Mouse (Mus musculus) urinary bladder, postnatal 10 days (tissue): Measurements from ENCODE around the gene Tspoap1.

Experiments used
- DNase-seq: peaks from one replicate; pipeline ENCODE4 v3.0.0; 2022; ENCODE audit warnings: low spot score

The Tspoap1 gene

DNA sequence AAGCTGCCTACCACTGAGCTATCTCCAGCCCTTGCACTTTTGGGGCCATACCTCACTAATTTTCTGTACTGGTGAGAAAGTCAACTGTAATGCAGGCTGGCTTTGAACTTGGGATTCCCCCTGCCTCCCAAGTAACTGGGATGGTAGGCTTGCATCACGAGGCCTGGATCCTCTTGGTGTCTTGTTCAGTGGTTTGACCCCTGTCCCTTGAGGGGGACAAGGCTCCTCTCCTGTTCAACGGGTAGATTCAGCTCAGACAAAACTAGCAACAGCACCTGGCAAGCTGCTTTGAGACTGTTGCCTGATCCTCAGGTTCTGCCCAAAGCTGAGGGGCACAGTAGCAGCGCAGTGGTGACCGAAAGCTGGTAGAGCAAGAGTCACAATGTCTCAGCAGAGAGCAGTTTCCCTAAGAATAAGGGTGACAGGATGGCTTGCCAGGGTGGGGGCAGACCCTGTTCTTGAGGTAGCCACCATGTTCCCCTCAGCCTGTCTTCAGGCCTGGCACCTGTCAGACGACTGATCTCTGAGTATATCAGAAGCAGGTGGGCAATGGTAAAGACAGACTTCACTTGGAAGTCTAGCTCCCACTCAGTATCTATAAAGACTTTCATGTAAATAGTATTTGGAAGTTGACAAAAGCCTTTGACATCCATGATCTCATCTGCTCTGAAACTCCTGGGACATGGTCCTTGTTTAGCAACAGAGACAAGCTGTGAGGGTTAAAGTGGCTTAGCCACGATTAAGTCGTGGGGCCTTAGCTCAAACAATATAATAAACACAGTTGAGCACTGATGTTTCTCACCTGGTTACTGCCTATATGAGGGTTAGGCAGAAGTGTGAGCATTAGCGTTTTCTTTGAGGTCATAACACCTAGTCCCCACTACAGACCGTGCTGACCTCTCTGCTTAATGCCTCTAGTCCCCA lies 14.4 kb upstream of the Tspoap1 start:
- no peak for DNase-seq

- DNase-seq = no peak
Measured at GRCm38 (mm10) chr11:87747312-87747711, 13.0 kb upstream of the Tspoap1 start.

GRCm38 (mm10) chr11:87747716-87748115 lies 12.6 kb upstream of the Tspoap1 start:
- no peak for DNase-seq

DNA sequence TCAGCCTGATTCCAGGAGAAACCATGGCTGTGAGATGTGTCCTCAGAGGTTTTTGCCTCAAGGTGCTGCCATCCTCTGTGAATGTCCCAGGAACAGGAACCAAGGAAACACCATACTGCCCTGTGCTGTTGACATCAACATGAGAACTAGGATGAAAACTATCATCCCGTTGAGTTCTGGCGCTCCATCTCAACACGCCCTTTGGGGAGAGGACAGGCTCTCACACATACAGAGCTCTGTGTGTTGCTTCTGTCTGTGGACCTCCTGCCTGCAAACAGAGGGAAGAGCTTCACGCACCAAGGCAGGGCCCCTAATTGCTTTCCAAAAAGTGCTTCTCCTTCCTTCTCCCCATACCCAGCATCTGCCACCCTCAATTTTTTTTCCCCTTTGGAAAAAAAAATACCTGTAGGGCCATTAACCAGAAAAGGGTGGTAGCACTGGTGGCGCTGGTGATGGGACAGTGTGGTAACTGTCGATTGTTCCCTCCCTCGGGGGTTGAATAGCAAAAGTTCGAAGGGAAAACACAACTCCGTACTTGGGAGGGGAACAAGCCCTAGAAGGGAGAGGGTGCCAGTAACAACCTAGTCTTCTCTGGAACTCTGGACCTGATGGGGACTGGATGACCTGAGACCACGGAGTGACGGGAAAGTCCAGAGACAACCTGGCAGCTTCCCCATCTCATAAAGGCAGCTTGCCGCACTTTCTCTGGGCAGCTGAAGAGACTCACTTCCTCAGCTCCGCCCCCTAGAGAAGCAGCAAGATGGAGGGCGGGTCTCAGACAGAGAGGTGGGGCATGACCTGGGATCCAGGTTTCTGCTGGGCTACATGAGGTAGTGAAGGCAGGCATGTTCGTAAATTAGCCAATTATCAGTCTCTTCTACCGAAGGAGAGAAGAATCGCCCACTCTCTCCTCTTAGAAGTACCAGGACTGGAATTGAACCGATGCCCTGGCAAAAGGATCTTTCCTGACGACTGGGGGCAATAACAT lies 11.9 kb upstream of the Tspoap1 start:
- DNase-seq = no peak

DNA sequence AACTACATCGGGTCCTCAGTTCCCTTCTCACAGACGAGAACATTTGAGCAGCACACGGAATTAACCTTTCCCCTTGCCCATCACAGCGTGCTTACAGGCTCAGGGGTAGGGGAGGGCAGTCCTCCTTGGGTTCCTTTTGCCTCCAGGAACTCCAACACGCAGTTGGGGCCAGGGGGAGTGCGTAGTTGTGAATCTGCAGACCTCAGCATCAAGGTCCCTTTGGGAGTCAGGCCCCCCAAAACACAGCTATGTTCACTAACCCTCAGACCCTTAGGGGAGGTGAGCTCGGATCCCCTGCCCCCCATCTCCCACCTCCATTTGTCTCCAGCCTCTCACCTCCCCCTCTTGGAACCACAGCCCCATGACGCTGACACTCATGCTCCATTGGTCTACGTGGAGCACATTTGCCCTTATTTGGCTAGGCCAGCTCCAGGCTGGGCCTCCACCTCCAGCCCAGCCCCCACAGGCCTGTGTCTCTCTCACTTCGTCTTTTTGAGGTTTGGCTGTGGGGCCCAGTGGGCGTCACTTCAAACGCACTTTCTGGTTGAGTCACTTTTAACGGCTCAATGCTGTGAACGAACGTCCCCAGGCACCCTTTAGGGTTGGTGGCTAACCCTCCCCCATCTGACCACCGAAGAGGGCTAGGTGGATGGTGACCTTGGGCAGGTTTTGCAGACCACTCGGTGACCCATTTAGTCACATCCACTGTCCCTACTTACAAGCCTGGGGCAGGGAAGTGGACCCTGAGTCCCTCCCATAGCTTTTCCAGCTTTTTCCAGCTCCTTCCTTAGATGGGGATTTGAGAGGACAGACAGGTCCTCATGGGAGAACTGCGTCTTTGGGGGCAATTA lies 10.9 kb upstream of the Tspoap1 start:
- no peak for DNase-seq

DNA sequence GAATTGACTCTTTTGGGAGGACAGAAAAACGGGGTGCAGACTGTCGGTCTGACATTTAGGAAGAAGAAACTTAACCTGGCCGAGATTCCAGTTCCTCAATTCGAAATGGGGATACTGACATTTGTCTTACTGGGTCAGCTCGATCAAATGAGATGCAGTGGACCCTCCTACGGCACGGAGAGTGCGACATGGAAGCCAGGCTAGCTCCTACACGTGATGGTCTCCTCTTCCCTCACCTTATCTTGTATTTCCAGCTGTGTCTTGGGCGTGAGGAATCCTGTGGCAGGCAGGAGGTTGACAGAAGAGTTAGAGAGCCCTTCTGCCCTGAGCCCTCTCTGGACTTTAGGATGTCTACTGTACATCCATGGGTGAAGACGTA lies 10.3 kb upstream of the Tspoap1 start:
- no peak for DNase-seq

GRCm38 (mm10) chr11:87750521-87750920 lies 9.8 kb upstream of the Tspoap1 start:
- DNase-seq = no peak

DNA sequence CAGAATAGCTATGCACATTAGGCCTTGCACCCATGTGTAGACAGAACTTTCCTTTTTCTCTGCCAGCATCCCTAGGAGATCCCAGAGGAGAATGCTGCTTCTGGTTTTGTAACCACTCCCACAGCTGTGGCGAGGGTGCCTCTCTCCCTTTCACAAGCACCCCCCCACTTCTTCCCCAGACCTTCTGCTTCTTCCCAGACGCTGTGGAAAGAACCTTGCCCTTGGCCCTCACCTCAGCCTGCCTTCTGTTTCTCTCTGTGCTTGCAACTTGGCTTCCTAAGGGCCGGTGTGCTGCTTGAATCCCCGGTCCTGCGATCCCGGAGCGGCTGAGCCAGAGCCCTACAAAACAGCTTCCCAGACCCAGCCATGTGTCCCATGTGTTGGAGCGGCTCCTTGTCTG lies 9.3 kb upstream of the Tspoap1 start:
- DNase-seq = no peak

DNA sequence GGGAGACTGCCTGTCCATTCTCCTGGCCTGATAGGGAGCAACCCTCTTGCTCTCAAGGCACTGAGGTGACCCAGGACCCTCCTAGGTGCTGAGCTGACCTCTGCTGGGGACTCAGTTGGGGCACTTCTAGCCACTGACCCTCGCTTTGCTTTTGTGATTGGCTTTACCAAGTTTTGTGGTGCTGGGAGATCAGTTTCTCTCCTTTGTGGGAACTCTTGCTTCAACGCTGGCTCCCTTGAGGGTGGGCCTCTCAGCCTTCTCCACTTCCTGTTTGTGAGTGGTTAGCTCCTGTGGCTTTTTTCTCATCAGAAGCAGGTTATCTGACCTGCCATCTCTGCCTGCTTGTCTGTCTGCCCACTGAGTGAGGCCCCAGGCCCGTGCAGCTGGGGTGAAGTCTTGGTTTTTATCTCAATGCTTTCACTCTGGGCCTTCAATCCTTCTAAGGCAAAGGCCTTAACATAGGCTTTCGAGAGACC lies 8.8 kb upstream of the Tspoap1 start:
- no peak for DNase-seq

GRCm38 (mm10) chr11:87752307-87752706 lies 8.0 kb upstream of the Tspoap1 start:
- no peak for DNase-seq

DNA sequence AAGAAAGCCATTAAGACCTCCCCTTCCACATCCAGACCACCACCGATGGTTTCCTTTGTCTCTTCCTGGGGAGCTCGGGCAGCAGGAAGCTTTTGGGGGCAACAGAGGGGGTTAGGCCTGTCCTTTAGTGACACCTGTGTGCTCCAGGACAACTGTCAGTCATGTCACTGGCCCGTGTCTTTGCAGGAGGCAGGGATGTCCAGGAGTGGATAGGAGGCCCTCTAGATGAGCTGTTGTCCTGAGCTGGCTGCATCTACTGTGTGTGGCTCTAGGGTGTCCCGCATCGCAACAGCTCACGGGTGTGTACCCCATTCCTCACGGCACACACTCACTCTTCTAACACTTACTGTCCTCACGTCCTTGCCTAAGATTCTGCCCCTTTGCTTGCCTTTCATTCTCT lies 7.1 kb upstream of the Tspoap1 start:
- DNase-seq = no peak

DNA sequence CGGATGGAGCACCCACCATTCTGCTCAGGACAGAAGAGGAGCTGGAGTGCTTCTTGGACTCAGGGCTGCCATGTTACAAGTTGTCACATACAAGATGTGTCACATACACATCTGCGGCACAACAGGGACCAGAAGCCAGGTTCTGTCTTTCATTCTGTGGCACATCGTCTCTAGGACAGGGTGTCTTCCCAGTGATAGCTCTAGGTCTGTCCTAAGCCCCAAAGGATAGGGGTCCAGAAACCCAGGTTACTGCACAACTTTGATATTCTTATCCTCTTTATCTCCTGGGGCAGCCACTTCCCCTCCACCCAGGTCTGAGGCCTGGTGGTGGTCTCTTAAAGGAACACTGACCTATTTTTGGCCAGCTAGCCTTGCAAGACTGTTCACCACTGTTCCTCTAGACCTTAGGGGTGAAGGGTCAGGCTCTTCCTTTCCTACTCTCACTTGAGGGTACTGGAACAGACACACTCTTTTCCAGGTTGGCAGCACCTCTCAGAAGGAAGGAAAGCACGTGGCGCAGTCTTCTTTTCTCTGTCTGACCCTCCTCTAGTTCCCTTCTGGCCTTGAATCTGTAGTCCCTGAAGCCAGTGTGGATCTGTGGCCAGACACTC lies 6.3 kb upstream of the Tspoap1 start:
- no peak for DNase-seq

DNA sequence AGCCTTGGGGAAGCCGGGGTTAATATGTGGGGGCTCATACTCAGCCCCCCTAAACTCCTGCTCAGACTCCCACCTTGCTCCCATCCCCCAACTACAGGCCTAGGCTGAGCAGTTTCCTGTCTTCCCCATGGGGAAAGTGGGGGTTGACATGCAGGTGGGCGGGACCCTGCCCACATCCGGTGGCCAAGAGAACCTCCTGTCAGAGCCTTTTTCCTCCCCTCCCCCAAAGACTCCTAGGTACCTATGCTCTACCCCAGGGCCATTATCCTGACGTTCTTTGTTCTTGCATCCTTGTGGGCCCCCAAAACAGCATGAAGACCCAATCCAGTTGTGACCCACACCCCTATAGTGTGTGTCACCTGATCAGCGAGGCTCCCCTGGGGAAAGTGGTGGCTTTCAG lies 5.7 kb upstream of the Tspoap1 start:
- no peak for DNase-seq

GRCm38 (mm10) chr11:87755360-87756017 lies 4.9 kb upstream of the Tspoap1 start:
- no peak for DNase-seq

GRCm38 (mm10) chr11:87756251-87756820 lies 4.0 kb upstream of the Tspoap1 start:
- no peak for DNase-seq

DNA sequence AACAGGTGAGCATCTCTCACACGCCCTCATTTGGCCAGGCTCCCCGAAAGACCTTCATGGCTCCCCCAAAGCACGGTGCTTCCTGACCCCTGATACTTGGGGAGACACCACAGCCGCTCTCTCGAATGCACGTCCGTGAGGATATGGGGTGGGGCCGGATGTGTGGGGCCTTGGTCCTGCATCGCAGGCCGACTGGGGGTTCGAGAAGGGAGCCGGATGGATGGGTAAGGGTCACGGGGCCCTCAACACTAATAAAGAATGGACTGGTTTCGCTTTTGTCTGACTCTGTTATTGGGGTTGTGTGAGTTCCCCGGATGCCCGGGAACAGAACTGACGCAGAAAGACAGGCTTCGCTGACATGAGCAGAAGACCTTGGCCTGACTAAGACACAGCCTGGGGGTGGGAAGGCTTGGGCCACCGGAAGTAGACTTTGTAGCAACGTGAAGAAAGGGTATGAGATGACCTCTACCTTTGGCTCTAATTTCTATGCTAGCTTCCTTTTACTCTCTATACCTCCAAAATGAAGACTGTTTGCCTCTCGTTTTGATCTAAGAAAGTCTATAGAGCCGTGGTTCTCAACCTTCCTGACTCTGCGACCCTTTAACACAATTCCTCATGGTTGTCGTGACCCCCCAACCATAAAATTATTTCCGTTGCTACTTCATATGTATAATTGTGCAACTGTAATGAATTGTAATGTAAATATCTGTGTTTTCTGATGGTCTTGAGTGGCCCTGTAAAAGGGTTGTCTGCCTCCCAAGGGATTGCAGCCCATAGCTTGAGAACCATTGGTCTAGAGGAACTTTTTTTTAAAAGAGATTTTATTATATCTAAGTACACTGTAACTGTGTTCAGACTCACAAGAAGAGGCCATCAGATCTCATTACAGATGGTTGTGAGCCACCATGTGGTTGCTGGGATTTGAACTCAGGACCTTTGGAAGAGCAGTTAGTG lies 3.1 kb upstream of the Tspoap1 start:
- no peak for DNase-seq

DNA sequence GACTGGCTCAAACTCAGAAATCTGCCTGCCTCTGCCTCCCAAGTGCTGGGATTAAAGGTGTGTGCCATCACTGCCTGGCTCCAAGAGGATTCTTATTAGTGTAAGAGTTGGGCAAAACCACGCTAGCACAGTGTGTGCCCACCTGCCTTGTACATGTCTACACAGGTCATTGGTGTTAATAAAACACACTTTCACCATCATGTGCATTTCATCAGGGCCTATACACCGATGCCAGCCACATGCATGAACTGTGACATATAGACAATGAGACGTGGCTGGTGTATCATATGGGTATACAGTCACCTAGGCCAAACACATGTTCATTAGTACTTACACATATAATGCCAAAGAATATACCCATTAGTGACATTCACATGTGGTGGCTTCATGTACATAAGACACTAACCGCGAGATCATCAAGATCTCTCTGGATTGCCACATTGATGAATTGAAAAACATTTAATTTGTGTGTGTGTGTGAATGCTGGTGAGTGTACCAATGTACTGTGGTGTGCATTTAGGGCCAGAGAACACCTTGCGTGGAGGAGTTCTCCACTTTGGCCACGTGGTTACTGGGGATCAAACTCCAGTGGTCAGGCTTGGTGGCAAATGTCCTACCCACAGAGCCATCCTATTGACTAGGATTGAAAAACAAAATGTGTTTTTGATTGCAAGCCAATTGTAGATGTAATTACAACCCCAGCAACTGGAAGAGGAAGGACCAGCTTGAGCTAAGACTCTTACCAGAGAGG lies 2.0 kb upstream of the Tspoap1 start:
- no peak for DNase-seq

- no peak for DNase-seq
Measured at GRCm38 (mm10) chr11:87758957-87759608, 1.3 kb upstream of the Tspoap1 start.
